Mouse (Mus musculus): ENCODE results near the gene Mcf2l.

DNA sequence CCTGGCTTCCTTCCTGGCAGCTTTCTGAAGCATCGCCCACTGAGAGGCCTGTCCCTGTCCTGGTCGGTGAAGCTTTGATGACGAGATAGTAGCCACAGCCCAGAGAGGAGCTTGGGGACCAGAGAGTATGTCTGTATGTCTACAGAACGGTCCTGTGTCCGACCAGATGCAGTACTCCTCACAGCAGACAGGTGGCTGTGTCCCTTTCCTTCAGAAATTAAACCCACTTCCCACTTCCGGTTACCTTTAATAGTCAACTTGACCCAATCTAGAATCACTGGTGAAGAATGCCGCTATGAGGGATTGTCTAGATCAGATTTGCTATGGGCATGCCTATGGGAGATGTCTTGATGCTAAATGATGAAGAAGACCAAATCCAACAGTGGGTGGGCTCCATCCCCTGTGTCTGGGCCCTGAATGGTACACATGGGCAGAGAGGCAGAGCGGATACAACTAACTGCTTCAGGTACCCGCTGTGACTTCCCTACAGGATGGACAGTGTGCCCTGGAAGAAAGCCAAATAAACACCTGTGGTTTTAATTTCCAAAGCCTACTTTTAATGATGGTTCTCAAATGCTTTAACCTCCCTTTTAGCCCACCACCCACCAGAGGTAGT lies 22.0 kb downstream of the Mcf2l start:
- TF ChIP-seq POLR2A (IDR thresholded peaks at IDR 0.05; ENCODE audit: extremely low read depth, insufficient read depth, low read length) (no peak), CTCF (IDR thresholded peaks at IDR 0.05; ENCODE audit: extremely low read depth, insufficient read depth, low read length) (peak; percentile 27; the same call in 1 of the 2 replicates)

Data from cortical plate, adult 2 months (tissue).